Mouse (Mus musculus) cerebellum, adult 8-10 months (tissue): ENCODE results near the gene Pou4f1.

ENCODE experiments used
- DNase-seq: peaks from one replicate; pipeline ENCODE4 v3.0.0; 2022

Gene Pou4f1

GRCm38 (mm10) chr14:104453824-104454223 is 14.0 kb downstream of the Pou4f1 start:
- DNase-seq: no peak

GRCm38 (mm10) chr14:104434293-104434692 is 33.5 kb downstream of the Pou4f1 start:
- DNase-seq: no peak

GRCm38 (mm10) chr14:104430819-104431218 is 37.0 kb downstream of the Pou4f1 start:
- no peak for DNase-seq

- no peak for DNase-seq
These were observed 43.9 kb downstream of the Pou4f1 start for GRCm38 (mm10) chr14:104423688-104424470.
